Mouse (Mus musculus) spleen, postnatal 36 days (tissue): ENCODE results near the gene Mtfr1l.

Experiments used
- DNase-seq, 2 experiments: peaks; one replicate each; pipeline ENCODE4 v3.0.0; 2022; ENCODE audit warnings: low spot score in 2 of 2, mixed read lengths in 1 of 2

Mtfr1l gene

GRCm38 (mm10) chr4:134557626-134558249 is 22.6 kb upstream of the Mtfr1l start:
- DNase-seq, result peak; percentile 21 to 37

GRCm38 (mm10) chr4:134555956-134556580 is 20.9 kb upstream of the Mtfr1l start:
- DNase-seq, result no peak

GRCm38 (mm10) chr4:134553631-134554030 is 18.4 kb upstream of the Mtfr1l start:
- no peak for DNase-seq

DNA sequence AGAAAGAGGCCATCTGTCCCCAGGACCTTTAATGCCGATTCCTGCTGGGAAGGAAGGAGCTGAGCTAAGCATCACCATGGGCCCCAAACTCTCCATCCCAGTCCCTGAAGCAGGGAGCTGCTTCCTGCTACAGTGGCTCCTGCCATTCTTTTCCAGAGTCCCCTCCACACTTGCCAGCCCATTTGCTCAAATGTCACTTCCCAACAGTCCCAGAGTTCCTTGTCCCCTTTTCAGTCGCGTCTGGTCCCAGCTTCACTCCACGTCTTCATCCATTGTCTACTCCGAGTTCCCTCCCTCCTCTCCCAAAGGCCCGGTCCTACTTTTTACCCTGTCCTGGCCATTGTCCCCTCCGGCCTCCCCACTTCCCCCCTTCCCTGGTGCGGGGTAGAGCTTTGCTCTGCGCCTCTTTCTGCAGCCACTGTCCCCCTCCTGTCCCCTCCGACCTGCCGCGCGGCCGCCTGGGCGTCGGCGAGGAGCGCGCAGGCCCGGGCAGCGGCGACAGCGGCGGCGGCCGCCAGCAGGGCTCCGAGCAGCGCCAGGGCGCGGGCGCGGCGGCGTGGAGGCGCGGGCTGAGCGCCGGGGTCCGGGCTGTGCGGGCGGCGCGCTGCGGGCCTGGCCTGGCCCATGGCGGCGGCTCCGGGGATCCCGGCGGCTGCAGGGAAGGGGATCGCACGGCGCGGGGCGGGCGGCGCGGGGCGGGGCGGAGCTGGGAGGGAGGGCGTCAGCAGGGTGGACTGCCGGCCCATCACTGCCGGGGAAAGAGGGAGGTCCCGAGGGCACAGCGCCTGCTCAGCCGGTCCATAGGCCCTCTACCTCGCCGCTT is 16.5 kb upstream of the Mtfr1l start, which contains the start of gene Selenon:
TSS of gene Selenon (minus strand) at position 673 of the 823 bp plus-strand sequence.
- DNase-seq, result peak; percentile 27 to 35

- no peak for DNase-seq
Observed at GRCm38 (mm10) chr4:134549899-134550298, 14.7 kb upstream of the Mtfr1l start.

- no peak for DNase-seq
Observed at GRCm38 (mm10) chr4:134548169-134548938, 13.2 kb upstream of the Mtfr1l start.

- DNase-seq, result no peak
Observed at GRCm38 (mm10) chr4:134546814-134547705, 11.9 kb upstream of the Mtfr1l start.

DNA sequence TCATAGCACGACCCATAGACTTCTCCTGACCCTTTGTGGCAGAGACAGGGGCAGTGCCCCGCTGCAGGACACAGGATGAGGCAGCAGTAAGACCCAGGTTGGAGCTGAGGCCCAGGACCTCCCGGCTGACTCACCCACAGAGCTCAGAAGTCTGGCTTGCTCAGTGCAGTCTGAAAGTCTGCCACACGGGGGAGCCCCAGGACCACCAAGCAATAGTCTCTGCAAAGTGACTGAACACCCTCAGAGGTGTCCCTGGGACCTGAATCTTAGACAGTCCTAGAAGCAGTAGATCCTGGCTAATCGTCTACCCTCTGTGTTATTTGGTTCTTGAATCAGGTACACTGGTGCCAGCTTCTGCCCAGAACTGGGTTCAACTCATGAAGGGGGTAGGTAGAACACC is 8.1 kb upstream of the Mtfr1l start:
- peak; percentile 81 to 85 for DNase-seq

DNA sequence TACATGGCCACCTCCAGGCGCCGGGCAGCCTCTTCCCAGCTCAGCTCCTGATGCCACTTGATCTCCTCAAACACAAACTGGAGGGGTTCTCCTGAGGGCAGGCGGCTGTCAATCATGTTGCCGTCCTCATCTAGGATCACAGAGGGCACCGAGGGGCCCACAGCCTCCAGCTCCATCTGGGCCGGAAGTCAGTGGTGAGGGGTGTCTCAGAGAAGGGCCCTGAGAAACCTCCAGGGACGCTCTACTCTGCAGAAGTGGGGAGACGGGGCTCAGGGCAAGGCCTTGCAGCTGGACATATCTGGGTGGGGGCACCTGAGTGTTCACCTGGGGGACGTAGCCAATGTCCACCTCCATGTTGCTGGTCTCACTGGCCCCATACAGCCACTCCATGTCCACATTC is 7.5 kb upstream of the Mtfr1l start:
- no peak for DNase-seq

- no peak for DNase-seq
Observed at GRCm38 (mm10) chr4:134538997-134539580, 3.9 kb upstream of the Mtfr1l start.

DNA sequence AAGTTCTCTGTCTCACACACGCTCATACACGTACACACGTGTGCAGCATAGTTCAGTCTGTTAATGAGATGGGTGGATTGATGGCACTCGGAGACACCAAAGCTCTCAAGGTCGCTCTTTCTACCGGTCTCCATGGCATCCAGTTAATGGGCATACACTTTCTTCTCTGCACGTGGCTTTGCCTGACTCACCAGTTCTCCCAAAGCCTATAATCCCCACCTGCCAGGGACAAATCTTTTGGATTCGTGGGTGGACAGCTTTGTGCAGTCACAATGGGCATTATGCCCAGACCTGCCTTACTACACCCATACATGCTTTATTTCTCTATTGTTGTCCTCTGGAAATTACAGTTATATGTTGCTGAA is 582 bp upstream of the Mtfr1l start:
- no peak for DNase-seq

DNA sequence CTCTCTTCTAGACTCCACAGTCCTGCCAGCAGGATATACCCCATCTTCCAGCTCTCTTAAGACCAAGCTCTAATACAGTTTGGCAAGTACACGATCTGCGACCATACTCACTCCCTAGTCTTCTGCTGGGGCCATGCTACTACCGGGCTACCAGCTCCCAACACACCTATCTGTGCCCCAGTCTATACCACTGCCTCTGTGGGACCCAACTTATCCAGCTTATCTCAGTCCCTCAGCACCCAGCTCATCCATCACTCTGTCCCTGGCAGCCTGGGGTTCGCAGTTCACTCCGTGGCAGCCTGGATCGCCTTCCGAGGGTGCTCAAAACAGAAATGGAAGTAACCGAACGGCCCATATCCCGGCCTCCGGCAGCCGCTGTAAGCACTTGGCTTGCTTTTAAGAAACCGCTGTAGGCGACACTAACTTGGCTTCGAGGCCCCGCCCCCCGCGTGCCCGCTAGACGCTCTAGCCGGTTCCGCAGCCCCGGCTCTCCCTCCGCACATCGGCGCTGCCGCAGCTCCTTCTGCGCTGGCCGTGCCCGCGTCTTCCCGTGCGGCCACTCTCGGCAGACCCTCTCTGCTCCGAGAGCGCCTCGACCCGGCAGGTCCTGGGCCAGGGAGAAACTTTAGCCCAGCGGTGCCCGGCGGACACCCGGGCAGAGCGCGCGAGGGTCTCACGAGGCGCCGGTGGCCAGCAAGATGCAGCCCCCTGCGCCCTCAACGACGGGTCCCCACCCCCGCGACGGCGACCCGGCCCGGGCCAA is 882 bp downstream of the Mtfr1l start:
- DNase-seq, result peak; percentile 74 to 77

- no peak for DNase-seq
Observed at GRCm38 (mm10) chr4:134533421-134533820, 1.8 kb downstream of the Mtfr1l start.

DNA sequence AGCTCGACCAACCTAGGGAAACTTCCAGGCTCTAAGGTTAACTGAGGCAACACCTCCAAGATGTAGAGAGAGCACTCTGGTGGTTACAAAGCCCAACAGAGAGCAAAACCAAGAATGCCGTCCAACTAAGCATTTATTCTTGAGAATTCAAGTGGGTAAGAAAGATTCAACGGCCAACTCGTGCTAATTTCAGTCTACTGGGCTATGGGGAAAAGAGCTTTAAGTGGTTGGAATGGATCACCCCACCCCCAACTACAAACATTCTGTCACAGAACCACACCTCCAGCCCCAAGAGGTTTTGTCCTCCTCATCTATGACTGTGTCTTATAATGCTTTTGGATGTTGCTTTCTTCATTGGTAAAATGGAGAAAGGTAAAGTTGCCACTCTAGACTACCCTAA is 2.3 kb downstream of the Mtfr1l start:
- no peak for DNase-seq

- DNase-seq, result no peak
Observed at GRCm38 (mm10) chr4:134526220-134526619, 9.0 kb downstream of the Mtfr1l start.

GRCm38 (mm10) chr4:134525806-134526205 is 9.4 kb downstream of the Mtfr1l start:
- DNase-seq, result no peak

- no peak for DNase-seq
Observed at GRCm38 (mm10) chr4:134523447-134523846, 11.7 kb downstream of the Mtfr1l start.

DNA sequence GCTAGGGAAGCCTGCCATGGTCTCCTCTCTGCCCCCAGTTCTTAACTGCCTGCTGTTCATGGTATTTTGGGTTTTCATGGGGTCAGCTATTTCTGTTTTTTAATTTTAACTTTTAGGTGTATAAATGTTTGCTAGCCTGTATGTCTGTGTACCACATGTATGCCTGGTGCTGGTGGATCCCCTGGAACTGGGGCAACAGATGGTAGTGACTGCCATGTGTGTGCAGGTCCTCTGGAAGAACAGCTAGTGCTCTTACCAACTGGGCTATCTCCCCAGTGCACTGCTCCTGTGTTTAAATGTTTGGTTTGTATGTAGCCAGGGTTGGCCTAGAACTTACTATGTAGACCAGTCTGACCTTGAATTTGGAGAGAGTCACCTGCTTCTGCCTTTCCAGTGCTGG is 15.9 kb downstream of the Mtfr1l start:
- no peak for DNase-seq

- no peak for DNase-seq
Observed at GRCm38 (mm10) chr4:134518541-134518940, 16.6 kb downstream of the Mtfr1l start.

DNA sequence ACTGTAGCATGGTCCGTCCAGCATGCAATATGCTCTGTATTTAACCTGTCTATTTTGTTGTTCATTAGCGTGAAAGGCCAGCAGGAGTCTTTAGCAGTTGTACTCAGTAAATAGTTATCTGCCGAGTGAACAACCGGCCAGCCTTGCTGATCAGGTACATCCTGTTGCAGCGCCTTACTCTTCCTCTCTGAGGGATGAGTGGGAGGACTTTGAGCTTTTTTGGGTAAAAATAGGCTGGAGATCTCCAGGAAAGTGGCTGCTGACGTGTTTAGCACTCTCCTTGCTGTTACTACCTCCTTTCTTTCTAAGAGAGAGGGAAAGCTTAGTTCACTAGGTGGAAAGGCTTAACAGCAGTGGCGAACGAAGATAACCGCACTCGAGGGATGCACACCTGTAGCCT is 17.5 kb downstream of the Mtfr1l start:
- DNase-seq, result no peak
